Mouse (Mus musculus) heart, adult 18-20 months (tissue): ENCODE results near the gene Arhgap30. TPM values are rescaled to one million over a fixed set of nuclear protein-coding genes. Genes with fewer than 3 reads are reported as not detected.

Experiments
- DNase-seq, 2 experiments: peaks; one replicate each; pipeline ENCODE4 v3.0.0; 2021 to 2022; ENCODE audit warnings: mixed read lengths in 1 of 2
- total RNA-seq, 2 experiments: library from RNA; stranded (reverse); gene quantifications; 2 replicates each; pipeline ENCODE4 v1.2.3; 2021

Arhgap30 gene
- total RNA-seq, 2 experiments from 2014 or later = 2.7 to 5.0 TPM

- no peak for DNase-seq
Measured at GRCm38 (mm10) chr1:171375646-171376097, 13.1 kb upstream of the Arhgap30 start.

- no peak for DNase-seq
Measured at GRCm38 (mm10) chr1:171378298-171378697, 10.5 kb upstream of the Arhgap30 start.

- DNase-seq = peak; percentile 86 to 90
Measured at GRCm38 (mm10) chr1:171379935-171380599, 8.7 kb upstream of the Arhgap30 start.

GRCm38 (mm10) chr1:171382096-171382620 lies 6.6 kb upstream of the Arhgap30 start:
- DNase-seq = peak in 1 of 2 experiments; percentile 23

- DNase-seq = no peak
Measured at GRCm38 (mm10) chr1:171384361-171384760, 4.4 kb upstream of the Arhgap30 start.

GRCm38 (mm10) chr1:171385171-171385570 lies 3.6 kb upstream of the Arhgap30 start:
- DNase-seq = no peak

GRCm38 (mm10) chr1:171387099-171387498 lies 1.7 kb upstream of the Arhgap30 start:
- no peak for DNase-seq

GRCm38 (mm10) chr1:171390101-171390500 lies 1.3 kb downstream of the Arhgap30 start:
- DNase-seq = peak; percentile 24 to 79

- no peak for DNase-seq
Measured at GRCm38 (mm10) chr1:171401821-171402220, 13.1 kb downstream of the Arhgap30 start.

GRCm38 (mm10) chr1:171402991-171403390 lies 14.2 kb downstream of the Arhgap30 start:
- no peak for DNase-seq

- DNase-seq = no peak
Measured at GRCm38 (mm10) chr1:171407263-171407662, 18.5 kb downstream of the Arhgap30 start.

- no peak for DNase-seq
Measured at GRCm38 (mm10) chr1:171410231-171410630, 21.5 kb downstream of the Arhgap30 start.

GRCm38 (mm10) chr1:171410947-171411484 lies 22.3 kb downstream of the Arhgap30 start, which contains the start of gene Usf1:
Gene Usf1, plus strand, starts transcription at chr1:171411313.
- DNase-seq = peak; percentile 96 to 97

GRCm38 (mm10) chr1:171411492-171411941 lies 22.8 kb downstream of the Arhgap30 start:
- no peak for DNase-seq

GRCm38 (mm10) chr1:171412001-171412441 lies 23.3 kb downstream of the Arhgap30 start:
- DNase-seq = peak; percentile 52 to 67

GRCm38 (mm10) chr1:171412446-171412845 lies 23.7 kb downstream of the Arhgap30 start:
- peak; percentile 39 to 47 for DNase-seq

- no peak for DNase-seq
Measured at GRCm38 (mm10) chr1:171413608-171414007, 24.9 kb downstream of the Arhgap30 start.

- DNase-seq = no peak
Measured at GRCm38 (mm10) chr1:171418660-171419059, 29.9 kb downstream of the Arhgap30 start, which contains the start of gene Tstd1. Gene Tstd1, plus strand, starts transcription at chr1:171418872.

GRCm38 (mm10) chr1:171419291-171419882 lies 30.6 kb downstream of the Arhgap30 start:
- no peak for DNase-seq

GRCm38 (mm10) chr1:171419905-171420304 lies 31.2 kb downstream of the Arhgap30 start:
- no peak for DNase-seq

GRCm38 (mm10) chr1:171422504-171423095 lies 33.8 kb downstream of the Arhgap30 start:
- DNase-seq = no peak

- no peak for DNase-seq
Measured at GRCm38 (mm10) chr1:171424638-171425037, 35.9 kb downstream of the Arhgap30 start.
